Mouse (Mus musculus): ENCODE measurements at regions not wholly inside any gene's neighbourhood (a gene's known extent, or its start where the extent isn't known, plus 50 kb on each side); places are given as distances from the start of the nearest gene placed in this dataset.

DNA sequence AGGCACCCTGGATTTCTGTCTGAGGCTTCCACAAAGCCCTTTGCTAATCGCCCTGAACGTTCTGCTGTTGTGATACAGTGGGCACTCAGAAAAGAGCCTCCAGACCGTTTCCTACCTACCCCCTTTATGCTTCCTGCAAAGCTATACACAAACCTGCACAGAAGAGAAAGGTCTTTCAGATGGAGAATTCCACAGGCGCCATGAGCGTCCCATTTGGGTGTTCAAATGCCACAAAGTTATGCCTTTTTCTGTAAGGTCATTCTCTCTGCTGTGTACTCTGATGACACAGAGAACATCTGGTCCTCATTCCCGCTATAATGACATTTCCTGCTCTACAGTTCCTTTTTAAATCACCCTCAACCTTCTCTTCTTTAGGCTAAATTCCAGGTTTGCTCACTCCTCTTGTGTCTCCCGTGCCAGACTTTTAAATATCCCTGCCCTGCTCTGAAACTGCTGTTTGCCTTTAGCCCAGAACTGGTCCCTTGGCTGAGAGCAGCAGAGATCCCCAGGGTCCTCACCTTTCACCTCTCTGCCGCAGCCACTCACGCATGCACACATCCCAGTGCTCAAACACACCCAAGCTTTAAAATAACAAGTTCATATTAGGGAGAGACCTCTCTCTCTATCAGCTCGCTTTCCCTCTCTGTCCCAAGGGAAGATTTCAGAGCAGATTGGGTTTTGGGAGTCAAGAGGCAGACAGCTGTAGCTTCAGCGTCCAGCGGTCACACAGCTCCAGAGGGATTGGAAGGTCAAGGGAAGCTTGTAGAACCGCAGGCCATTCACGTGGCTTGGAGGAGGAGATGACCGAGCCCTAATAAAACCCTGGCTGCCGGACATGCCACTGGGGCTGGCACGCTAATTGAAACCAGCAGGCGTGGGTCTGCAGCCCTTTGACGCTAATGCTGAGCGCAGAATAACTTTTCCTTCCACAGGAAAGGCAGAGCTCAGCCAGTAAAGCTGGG, 543.9 kb downstream of the Gja1 start:
- Histone ChIP-seq H3K27me3 (no peaks in the 10 kb centered on the region), H3K4me3 (replicated peaks) (no peak overlapping the region), H3K4me1 (peaks cover 8% of the 10 kb centered on the region; the same call in 1 of the 2 replicates), H3K9ac (no peak overlapping the region), H3K36me3 (replicated peaks) (no peaks in the 10 kb centered on the region), H3K4me2 (no peak overlapping the region), H3K9me3 (no peaks in the 10 kb centered on the region), H3K27ac (0 out of 2 replicates have a peak overlapping the region, but pooled peaks have one; percentile 19)
- WGBS = 63% methylated on average over 20 of the region's 20 CpGs
- no peak for ATAC-seq (ENCODE audit: low FRiP score)

DNA sequence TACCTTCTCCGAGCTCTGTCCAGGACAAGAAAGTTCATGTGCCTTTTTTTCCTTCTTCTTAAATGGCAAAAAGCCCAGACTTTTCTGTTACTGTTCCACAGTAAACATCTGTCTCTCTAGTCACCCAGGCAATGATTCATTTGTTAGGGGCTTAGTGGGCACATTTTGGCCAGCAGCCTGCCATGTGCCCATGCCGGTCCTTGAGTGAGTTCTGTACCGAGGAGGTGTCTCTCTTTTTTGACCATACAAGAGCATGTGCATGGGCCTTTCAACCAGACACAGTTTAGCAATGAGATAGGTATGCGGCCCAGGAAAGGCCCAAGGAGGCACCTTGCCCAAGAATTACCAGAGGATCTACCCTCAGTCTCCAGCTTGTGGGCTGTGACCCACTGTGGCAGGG, 551.0 kb upstream of the Hsf2 start:
- Histone ChIP-seq H3K36me3 (replicated peaks) (no peaks in the 10 kb centered on the region), H3K4me3 (replicated peaks) (no peak overlapping the region), H3K4me1 (no peaks in the 10 kb centered on the region), H3K27me3 (no peaks in the 10 kb centered on the region), H3K9me3 (no peaks in the 10 kb centered on the region), H3K9ac (no peak overlapping the region), H3K4me2 (no peak overlapping the region), H3K27ac (no peak overlapping the region)
- WGBS = 92% methylated on average over 4 of the region's 4 CpGs
- no peak for ATAC-seq (ENCODE audit: low FRiP score)

DNA sequence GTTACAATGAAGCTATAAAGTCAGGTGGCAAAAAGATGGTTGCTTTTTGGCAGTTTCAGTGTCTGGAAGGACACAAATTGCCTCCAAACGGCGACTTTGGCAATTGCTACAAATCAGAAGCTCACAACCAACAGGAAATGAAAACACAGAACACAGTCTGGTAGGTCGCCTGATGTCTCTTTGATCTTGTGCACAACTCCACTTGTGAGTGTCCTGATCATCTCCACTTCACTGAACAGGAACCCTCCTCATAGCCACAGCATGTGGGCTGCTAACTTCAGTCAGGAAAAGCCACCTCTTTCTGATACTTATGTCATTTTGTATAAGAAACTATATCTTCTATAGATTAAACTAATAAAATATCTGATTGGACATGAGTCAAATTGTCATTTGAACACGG, 544.2 kb upstream of the Hsf2 start:
- Histone ChIP-seq H3K36me3 (replicated peaks) (no peaks in the 10 kb centered on the region), H3K4me3 (replicated peaks) (no peak overlapping the region), H3K4me1 (no peaks in the 10 kb centered on the region), H3K4me2 (no peak overlapping the region), H3K27ac (no peak overlapping the region), H3K9me3 (no peaks in the 10 kb centered on the region), H3K27me3 (no peaks in the 10 kb centered on the region), H3K9ac (no peak overlapping the region)
- no peak for ATAC-seq (ENCODE audit: low FRiP score)
- WGBS = 58% methylated on average over 4 of the region's 4 CpGs

DNA sequence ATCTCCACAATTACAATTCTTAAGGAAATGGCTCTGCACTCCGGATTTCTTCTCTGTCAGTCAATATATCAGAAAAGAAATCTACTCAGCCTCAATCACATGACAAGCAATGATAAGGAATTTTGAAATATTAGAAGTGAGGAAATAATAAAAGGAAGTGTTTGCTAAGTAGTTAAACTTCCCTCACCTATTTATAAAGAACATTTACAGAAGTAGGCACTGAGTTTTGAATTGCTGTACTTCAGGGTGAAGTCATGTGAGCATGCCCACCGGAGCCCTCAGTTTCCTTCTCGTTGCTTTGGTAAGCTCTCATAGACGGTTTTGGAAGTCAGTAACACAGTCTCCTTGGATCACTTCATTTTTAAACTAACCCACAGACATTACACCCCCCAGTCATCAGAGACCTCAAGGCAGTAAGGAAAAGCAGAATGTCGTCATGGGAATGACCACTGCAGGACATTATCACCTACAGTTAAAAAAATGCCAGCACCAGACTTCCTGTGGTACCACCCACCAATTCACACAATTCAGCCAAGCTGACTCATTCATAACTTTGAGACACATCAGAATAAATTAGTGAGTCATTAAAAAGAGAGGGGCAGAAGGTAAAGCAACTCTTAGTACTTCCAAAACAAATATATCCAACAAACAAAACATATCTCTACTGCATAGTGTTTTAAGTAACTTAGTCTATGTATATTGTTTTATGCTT, 541.6 kb upstream of the Hsf2 start:
- no peak for ATAC-seq (ENCODE audit: low FRiP score)
- Histone ChIP-seq H3K9ac (no peak overlapping the region), H3K4me3 (replicated peaks) (no peak overlapping the region), H3K4me2 (no peak overlapping the region), H3K27me3 (no peaks in the 10 kb centered on the region), H3K36me3 (replicated peaks) (no peaks in the 10 kb centered on the region), H3K4me1 (no peaks in the 10 kb centered on the region), H3K9me3 (no peaks in the 10 kb centered on the region), H3K27ac (no peak overlapping the region)
- WGBS = 85% methylated on average over 5 of the region's 5 CpGs

DNA sequence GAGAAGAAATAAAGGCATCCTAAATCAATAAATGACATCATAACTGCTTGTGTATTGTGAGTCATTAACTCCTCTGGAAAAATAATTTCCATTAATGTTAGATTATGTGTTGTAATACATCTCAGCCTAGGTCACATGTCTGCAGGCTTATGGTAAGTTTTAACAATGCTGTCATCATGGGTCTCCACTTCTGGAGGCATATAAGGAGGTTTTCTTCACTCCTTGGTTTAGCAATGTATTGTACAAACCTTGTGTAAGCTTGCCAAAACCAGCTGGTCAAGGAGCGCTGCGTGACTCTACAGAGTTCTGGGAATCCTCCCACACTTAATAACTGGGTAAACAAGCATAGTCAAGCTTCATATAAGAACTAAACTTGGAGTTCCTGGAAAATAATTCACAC, 529.5 kb upstream of the Hsf2 start:
- 93% methylated on average over 2 of the region's 2 CpGs for WGBS
- Histone ChIP-seq H3K9ac (no peak overlapping the region), H3K36me3 (replicated peaks) (no peaks in the 10 kb centered on the region), H3K4me1 (no peaks in the 10 kb centered on the region), H3K4me3 (replicated peaks) (no peak overlapping the region), H3K4me2 (no peak overlapping the region), H3K27ac (no peak overlapping the region), H3K9me3 (no peaks in the 10 kb centered on the region), H3K27me3 (no peaks in the 10 kb centered on the region)
- no peak for ATAC-seq (ENCODE audit: low FRiP score)

DNA sequence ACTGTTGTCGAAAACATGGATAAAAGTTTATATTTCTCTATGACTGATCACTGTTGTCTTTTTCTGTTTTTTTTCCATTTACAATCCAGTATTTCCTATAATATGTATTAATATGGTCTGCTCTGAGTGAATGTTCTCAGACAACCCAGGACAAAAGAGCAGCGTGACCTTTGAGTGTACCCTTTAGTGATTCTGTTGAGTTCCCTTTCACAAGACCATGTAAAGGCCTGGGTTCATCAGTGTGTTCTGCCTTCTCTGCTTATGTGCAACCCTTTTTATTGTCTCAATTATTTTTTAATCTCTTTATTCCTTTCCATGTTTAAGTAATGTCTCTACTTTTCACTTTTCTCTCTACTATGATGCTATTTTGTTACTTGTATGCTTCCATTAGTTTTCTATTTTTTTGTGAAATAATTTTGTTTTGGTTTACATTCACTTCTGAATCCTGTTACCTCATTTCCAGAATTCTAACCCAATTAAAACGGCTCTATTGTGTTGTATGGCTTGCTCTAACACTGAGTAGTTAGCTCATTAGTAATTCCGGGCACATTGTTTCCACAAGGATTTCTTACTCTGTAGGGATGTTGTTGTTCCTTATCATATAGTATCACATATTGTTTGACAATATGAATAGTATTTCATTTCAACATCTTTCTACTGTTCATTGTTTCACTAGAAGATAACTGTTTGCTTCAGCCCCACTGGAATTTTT, 523.9 kb upstream of the Hsf2 start:
- Histone ChIP-seq H3K9ac (no peak overlapping the region), H3K4me3 (replicated peaks) (no peak overlapping the region), H3K27ac (no peak overlapping the region), H3K4me2 (no peak overlapping the region), H3K27me3 (no peaks in the 10 kb centered on the region), H3K4me1 (no peaks in the 10 kb centered on the region), H3K36me3 (replicated peaks) (no peaks in the 10 kb centered on the region), H3K9me3 (no peaks in the 10 kb centered on the region)
- ATAC-seq (ENCODE audit: low FRiP score) = peak; percentile 70; the same call in 1 of the 2 replicates
- 52% methylated on average over 4 of the region's 4 CpGs for WGBS

DNA sequence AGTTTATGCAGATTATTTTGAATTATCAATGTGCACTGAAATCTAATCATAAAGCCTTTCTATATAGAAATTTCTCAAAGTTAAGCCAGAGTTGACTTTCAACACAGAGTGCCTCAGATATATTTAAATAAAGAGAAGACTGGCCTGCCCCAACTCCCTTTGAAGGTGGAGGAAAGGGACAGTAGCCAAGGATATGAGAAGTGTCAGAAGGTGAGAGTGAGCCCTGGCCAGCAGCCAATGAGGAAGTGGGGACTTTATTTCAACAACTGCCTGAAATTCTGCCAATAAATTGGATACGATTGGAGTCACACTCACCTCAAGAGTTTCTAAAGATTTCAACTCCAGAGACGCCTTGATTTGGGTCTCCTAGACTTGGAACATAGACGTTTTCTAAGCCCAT, 523.0 kb upstream of the Hsf2 start:
- ATAC-seq (ENCODE audit: low FRiP score) = no peak
- Histone ChIP-seq H3K27me3 (no peaks in the 10 kb centered on the region), H3K4me2 (no peak overlapping the region), H3K27ac (no peak overlapping the region), H3K4me1 (no peaks in the 10 kb centered on the region), H3K4me3 (replicated peaks) (no peak overlapping the region), H3K9ac (no peak overlapping the region), H3K36me3 (replicated peaks) (no peaks in the 10 kb centered on the region), H3K9me3 (no peaks in the 10 kb centered on the region)
- 82% methylated on average over 3 of the region's 3 CpGs for WGBS

DNA sequence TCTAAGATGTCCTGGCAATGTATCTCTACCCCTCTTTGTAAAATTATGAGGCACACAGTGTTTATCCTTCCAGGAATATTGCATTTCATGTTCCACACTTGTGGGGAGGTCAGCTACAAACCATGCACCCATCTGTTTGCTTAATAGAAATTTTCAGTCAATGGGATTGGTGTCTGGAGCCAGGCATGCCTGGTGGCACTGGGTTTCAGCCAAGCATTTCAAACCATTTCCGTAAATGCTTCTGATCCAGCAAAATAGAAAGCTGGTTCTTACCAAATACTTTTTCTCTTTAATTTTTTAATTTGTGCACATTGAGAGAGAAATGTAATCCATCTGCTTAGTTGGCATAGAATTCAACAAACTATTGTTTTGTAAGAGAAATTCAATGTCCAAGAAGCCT, 517.3 kb upstream of the Hsf2 start:
- no peak overlapping the region for H3K4me2 ChIP-seq
- no peaks in the 10 kb centered on the region for H3K36me3 ChIP-seq (replicated peaks)
- H3K9ac ChIP-seq = no peak overlapping the region
- ATAC-seq (ENCODE audit: low FRiP score) = no peak
- WGBS = 95% methylated on average over 1 of the region's 1 CpGs
- H3K27ac ChIP-seq = no peak overlapping the region
- no peak overlapping the region for H3K4me3 ChIP-seq (replicated peaks)
- no peaks in the 10 kb centered on the region for H3K27me3 ChIP-seq
- H3K4me1 ChIP-seq = no peaks in the 10 kb centered on the region
- no peaks in the 10 kb centered on the region for H3K9me3 ChIP-seq

DNA sequence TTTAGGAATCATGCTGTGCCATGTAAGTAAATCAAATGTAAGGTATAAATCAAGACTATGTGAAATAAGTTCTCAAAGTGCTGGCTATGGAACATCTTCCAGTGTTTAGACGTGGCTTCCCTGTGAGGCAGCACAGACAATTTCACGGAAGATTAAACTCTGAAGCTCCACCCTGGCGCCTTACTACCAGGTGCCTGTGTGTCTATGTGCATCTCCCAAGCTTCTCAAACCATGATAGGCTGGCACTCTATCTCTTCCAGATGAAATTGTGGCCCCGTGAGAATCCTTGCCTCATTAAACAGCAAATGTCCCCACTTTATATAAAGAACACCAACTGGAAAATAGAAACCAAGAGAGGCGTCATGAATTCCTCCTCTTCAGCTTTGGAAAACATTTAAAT, 511.4 kb upstream of the Hsf2 start:
- no peaks in the 10 kb centered on the region for H3K36me3 ChIP-seq (replicated peaks)
- no peaks in the 10 kb centered on the region for H3K9me3 ChIP-seq
- no peak overlapping the region for H3K9ac ChIP-seq
- H3K27ac ChIP-seq = no peak overlapping the region
- H3K4me3 ChIP-seq (replicated peaks) = no peak overlapping the region
- H3K4me2 ChIP-seq = no peak overlapping the region
- WGBS = 87% methylated on average over 5 of the region's 5 CpGs
- H3K27me3 ChIP-seq = no peaks in the 10 kb centered on the region
- no peaks in the 10 kb centered on the region for H3K4me1 ChIP-seq
- no peak for ATAC-seq (ENCODE audit: low FRiP score)

DNA sequence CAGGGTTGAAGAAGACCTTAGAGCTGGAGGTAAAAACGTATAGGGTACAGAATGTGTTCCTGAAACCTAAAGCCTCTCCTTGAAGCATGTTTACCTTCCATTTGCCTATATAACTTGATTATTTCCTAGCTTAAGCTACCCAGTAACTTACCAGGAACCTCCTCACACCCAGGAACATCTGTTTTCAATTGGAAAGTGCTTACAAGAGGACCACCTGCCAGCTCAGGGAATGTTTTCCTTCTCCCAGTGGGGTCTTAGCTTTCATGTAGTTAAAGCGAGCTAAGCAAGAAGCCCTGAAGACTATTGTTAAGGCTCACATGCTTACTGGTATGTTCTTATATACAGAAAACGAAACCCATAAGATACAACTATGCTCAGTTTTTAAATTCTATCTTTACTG, 506.6 kb upstream of the Hsf2 start:
- no peak overlapping the region for H3K9ac ChIP-seq
- no peaks in the 10 kb centered on the region for H3K27me3 ChIP-seq
- no peak overlapping the region for H3K27ac ChIP-seq
- H3K4me3 ChIP-seq (replicated peaks) = no peak overlapping the region
- H3K9me3 ChIP-seq = no peaks in the 10 kb centered on the region
- H3K36me3 ChIP-seq (replicated peaks) = no peaks in the 10 kb centered on the region
- ATAC-seq (ENCODE audit: low FRiP score) = no peak
- H3K4me1 ChIP-seq = no peaks in the 10 kb centered on the region
- 47% methylated on average over 3 of the region's 3 CpGs for WGBS
- no peak overlapping the region for H3K4me2 ChIP-seq

DNA sequence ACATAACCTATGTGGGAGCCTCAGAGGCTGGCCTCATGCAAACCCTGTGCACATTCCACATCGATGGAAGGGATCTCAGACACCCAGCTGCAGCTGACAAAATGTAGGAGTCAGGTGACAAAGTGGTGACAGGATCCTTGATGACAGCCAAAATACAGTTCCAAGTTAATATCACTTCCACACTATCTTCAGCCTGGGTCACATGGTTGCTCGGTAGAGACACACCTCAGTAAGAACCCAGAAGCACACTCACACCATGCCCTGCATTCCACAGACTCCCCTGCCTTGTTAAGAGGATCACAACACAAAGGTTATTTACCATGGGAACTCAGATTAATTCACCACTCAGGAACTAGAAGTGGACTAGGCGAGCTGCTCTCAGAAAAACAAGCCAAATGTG, 505.4 kb upstream of the Hsf2 start:
- no peaks in the 10 kb centered on the region for H3K9me3 ChIP-seq
- no peak overlapping the region for H3K4me3 ChIP-seq (replicated peaks)
- no peak overlapping the region for H3K9ac ChIP-seq
- 69% methylated on average over 3 of the region's 3 CpGs for WGBS
- H3K27me3 ChIP-seq = no peaks in the 10 kb centered on the region
- H3K4me1 ChIP-seq = no peaks in the 10 kb centered on the region
- H3K36me3 ChIP-seq (replicated peaks) = no peaks in the 10 kb centered on the region
- H3K27ac ChIP-seq = no peak overlapping the region
- H3K4me2 ChIP-seq = no peak overlapping the region
- ATAC-seq (ENCODE audit: low FRiP score) = no peak

DNA sequence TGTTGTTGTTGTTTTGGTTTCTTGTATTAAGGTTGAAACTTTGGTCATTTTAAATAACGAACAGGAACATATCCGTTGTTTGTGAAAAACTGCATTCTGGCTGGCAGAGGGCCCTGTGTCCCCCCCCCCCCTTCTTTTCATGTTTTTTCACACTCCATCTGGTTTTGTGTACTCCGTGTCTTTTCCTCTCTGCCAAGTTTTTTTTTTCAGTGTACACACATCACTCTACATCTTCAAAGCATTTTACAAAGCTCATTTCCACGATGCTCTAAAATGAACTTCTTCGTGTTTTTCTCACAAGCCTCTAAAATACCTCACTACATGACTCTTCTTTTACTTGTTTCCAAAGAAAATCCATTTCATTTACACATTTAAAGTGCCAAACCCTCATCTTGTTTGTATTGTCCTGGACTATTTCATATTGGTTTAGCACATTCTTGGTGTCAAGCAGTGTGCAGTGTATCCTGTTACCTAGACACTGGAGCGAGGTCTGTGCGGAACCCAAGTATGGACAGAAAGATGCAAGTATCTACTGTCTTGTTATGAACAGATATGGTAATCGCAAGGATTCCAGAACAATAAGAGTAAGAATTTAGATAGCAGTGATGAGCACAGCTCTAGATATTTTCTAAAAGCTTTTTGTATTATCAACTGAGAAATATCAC, 503.5 kb upstream of the Hsf2 start:
- Histone ChIP-seq H3K4me3 (replicated peaks) (no peak overlapping the region), H3K36me3 (replicated peaks) (no peaks in the 10 kb centered on the region), H3K4me2 (no peak overlapping the region), H3K27ac (no peak overlapping the region), H3K4me1 (no peaks in the 10 kb centered on the region), H3K9ac (no peak overlapping the region), H3K9me3 (no peaks in the 10 kb centered on the region), H3K27me3 (no peaks in the 10 kb centered on the region)
- 72% methylated on average over 8 of the region's 8 CpGs for WGBS
- ATAC-seq (ENCODE audit: low FRiP score) = no peak
